Mouse (Mus musculus) kidney, adult 2 months (tissue): ENCODE results near the gene Arhgap29.

Experiments
- CTCF ChIP-seq: fragments of 200-500 bp; conservative IDR thresholded peaks from 2 replicates; pipeline ENCODE4 v1.5.1; 2011; ENCODE audit warnings: low read depth, mild to moderate bottlenecking, control low read depth, low read length, moderate library complexity, mixed read lengths; ENCODE audit not compliant: insufficient read depth, insufficient read length
- POLR2A ChIP-seq: fragments of 200-500 bp; IDR thresholded peaks from one replicate; pipeline ENCODE4 v1.6.1; 2011; ENCODE audit warnings: low read depth, low read length, control low read depth

- TF ChIP-seq POLR2A (no peak), CTCF (no peak)
Observed at GRCm38 (mm10) chr3:122049158-122049557, 96.8 kb downstream of the Arhgap29 start.
